Mouse (Mus musculus) adrenal gland, adult 2 months (tissue): ENCODE measurements around the gene Ttc30a2. TPM values are rescaled to one million over a fixed set of nuclear protein-coding genes. Genes with fewer than 3 reads are reported as not detected.

Experiments used
- DNase-seq: peaks from one replicate; pipeline ENCODE4 v3.0.0; 2021
- long read RNA-seq: library from polyadenylated mRNA; stranded (forward); transcript quantifications from one replicate; pipeline ENCODE4 v2.0.0, GENCODE M21; 2021
- polyA plus RNA-seq: library from polyadenylated mRNA; depleted of rRNA; stranded (reverse); fragments of >200 nt; gene quantifications from 2 replicates; pipeline ENCODE4 v1.2.3, GENCODE M21; 2012; rRNA removed
- total RNA-seq, 2 experiments: library from RNA; stranded (reverse); gene quantifications; 2 replicates each; pipeline ENCODE4 v1.2.3; 2021

The Ttc30a2 gene
- under 1 TPM; 0.23 to 0.62 TPM for total RNA-seq
- 0.38 and 0.49 TPM in 2 replicates for polyA plus RNA-seq
- long read RNA-seq = 0 reads

DNA sequence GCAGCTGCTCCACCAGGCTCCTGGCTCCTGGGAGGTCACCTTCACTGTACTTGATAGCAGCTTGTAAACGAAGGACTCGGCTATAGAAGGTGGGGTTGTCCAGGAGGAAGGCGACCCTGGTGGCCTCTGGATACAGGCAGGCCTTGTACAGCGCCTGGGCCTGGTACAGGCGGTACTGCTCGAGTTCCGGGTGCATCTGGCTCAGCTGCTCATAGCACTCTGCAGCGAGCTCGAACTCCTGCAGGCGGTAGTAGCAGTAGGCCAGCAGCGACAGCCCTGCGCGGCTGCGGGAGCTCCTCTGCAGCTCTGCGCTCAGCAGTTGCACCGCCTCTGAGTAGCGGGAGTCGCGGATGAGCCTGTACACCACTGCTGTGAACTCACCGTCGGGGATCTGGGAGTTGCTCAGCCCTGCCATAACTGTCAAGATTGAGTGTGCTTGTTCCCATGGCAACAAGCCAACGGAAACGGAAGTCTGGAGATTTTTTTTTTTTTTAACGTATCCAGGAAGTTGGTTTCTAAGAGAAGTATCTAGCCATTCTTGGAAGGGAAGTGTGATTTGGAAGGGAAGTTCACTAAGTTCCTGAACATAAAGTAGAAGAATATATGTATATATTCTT lies at the start of gene Ttc30a2:
TSS of gene Ttc30a2 (minus strand) at position 419 of the 617 bp plus-strand sequence.
- DNase-seq = peak; percentile 25

GRCm38 (mm10) chr2:76016890-76017289 lies 38.9 kb upstream of the Ttc30a2 start:
- no peak for DNase-seq

- no peak for DNase-seq
Measured at GRCm38 (mm10) chr2:76016136-76016535, 38.2 kb upstream of the Ttc30a2 start.

- DNase-seq = no peak
Measured at GRCm38 (mm10) chr2:76015460-76015859, 37.5 kb upstream of the Ttc30a2 start.

GRCm38 (mm10) chr2:76014659-76015058 lies 36.7 kb upstream of the Ttc30a2 start:
- DNase-seq = no peak

- no peak for DNase-seq
Measured at GRCm38 (mm10) chr2:76006194-76006593, 28.2 kb upstream of the Ttc30a2 start.

- no peak for DNase-seq
Measured at GRCm38 (mm10) chr2:76002899-76003298, 24.9 kb upstream of the Ttc30a2 start.

GRCm38 (mm10) chr2:76001392-76001791 lies 23.4 kb upstream of the Ttc30a2 start:
- peak; percentile 64 for DNase-seq

DNA sequence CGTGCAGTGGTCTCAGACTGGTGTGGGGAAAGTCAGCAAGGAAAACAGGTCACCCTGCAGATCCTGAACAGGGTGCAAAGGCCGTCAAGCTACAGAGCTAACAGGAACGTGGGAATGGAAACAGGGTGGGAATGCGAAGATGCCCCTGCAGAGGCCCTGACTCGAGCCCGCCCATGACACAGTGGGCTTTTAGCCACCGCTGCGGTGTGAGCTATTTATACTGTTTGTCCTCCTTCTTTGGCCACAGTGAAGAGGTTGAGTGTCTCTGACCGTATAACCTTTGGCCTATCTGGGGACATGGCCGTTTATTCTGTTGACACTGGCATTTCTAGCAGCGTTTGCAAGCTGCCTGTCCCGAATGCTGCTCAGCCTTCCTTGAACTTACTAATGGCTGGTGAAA lies 21.7 kb upstream of the Ttc30a2 start:
- peak; percentile 18 for DNase-seq

- no peak for DNase-seq
Measured at GRCm38 (mm10) chr2:75998692-75999091, 20.7 kb upstream of the Ttc30a2 start.

DNA sequence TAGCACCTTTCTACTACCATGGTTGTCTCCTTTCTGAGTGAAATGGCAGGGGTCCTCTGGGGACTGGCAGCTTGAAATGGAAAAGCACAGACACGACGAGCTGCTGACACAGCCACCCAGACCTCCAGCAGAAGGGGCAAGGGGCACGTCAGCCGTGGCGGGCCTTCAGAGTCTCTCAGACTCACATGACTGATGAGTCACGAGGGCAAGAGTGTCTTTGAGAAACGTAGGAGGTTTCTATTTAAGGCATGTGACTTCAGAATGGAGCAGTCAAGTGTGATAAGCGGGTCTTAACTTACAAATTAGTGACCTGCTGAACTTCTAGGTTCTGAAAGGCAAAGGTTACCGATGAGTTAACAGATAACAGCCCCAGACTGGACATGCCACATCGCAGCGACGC lies 19.8 kb upstream of the Ttc30a2 start:
- peak; percentile 44 for DNase-seq

DNA sequence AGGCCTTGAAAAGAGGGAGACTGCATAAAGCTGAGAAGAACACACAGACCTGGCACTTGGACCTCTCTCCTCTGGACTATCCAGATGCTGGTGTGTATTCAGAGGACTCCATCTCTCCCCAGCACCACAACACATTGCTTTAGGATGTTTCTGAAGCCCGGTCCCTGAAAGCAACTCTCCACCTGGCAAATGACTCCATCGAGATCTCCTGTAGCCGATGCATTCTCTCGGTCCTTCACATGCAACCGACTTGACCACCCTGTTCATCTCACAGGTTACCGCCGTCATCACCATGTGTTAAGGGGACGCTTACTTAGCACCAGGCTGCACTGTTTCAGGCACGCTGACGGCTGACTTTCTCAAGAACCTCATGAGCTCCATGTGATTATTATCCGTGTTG lies 16.9 kb upstream of the Ttc30a2 start:
- no peak for DNase-seq

- DNase-seq = no peak
Measured at GRCm38 (mm10) chr2:75991581-75992205, 13.7 kb upstream of the Ttc30a2 start.

DNA sequence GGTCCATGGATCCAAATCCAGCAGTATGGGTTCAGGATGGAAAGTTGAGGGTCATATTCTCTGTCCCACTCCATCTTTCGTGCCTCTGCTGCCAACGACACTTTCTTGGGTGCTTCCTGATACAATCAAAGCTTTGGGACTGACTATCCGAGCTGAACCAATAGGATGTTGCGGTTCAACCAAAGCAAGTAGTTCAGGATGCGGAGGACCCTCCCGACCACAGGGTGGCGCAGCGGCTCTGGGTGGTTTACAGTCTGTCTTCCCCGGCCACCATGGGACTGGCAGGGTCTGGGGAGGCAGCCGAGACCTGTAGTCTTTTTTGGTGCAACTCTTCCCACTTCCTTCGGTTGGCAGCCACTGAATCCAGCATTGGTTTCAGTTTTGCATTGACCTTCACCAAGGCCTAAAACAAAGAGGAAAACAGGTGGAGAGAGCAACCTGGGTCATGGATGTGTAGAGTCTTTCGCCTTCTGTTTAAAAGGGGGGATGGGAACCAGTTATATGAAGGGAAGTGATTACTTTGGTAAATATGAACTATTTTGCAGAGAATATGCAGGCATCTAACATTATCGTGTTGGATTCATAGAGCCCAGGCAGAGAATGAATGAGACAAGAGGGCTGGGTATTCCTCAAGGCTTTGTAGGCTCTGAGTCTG lies 13.0 kb upstream of the Ttc30a2 start:
- peak; percentile 82 for DNase-seq

DNA sequence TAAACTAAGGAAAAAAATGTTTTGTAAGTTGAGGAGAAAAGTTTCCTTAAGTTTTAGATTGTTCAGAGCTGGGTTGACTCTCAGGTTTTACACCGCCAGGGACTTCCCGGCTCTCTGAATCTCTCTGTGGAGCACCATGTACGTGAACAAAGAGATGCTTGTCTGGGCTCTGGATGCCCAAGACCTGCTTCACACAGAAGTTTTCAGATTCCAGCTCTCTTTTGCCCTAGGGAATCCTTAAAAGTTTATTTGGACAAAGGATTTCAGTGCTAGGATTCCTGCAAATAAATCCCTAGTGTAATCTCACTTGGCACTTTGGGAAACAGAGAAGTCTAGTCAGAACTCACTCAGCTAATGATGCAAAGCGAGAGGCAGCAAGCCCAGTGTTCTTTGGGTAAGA lies 11.7 kb upstream of the Ttc30a2 start:
- no peak for DNase-seq

GRCm38 (mm10) chr2:75988779-75989363 lies 10.9 kb upstream of the Ttc30a2 start:
- no peak for DNase-seq

- no peak for DNase-seq
Measured at GRCm38 (mm10) chr2:75988378-75988777, 10.4 kb upstream of the Ttc30a2 start.

- no peak for DNase-seq
Measured at GRCm38 (mm10) chr2:75987739-75988138, 9.8 kb upstream of the Ttc30a2 start.

- DNase-seq = peak; percentile 46
Measured at GRCm38 (mm10) chr2:75985124-75985523, 7.2 kb upstream of the Ttc30a2 start.

GRCm38 (mm10) chr2:75983847-75984246 lies 5.9 kb upstream of the Ttc30a2 start:
- no peak for DNase-seq

DNA sequence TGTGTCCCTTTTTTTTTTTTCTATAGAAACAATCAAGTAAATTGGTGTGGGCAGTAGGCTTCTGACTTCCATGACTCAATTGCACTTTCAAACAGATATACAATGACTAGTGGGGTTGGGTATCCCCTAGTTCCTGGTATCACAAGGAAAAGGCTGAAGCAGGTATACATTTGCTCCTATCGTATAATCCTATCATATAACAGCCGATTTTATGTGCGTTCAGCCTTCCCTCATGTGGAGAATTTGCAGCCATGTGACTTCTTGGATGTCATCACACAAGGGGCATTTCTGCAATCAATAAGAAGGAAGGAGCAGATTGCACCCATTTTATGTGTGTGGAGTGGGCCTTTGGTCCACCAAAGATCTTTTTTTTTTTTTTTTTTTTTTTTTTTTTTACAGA lies 5.1 kb upstream of the Ttc30a2 start:
- no peak for DNase-seq

- no peak for DNase-seq
Measured at GRCm38 (mm10) chr2:75982626-75983025, 4.7 kb upstream of the Ttc30a2 start.
